Mouse (Mus musculus) c-Kit-negative CD71-positive TER-119-positive erythroid progenitor cells, embryonic 14.5 days (primary cell): ENCODE data around the gene Gm4871.

ENCODE experiments used
- DNase-seq: peaks from one replicate; pipeline ENCODE4 v3.0.0-alpha.2; 2013; ENCODE audit warnings: low read depth, low spot score

Gene Gm4871

DNA sequence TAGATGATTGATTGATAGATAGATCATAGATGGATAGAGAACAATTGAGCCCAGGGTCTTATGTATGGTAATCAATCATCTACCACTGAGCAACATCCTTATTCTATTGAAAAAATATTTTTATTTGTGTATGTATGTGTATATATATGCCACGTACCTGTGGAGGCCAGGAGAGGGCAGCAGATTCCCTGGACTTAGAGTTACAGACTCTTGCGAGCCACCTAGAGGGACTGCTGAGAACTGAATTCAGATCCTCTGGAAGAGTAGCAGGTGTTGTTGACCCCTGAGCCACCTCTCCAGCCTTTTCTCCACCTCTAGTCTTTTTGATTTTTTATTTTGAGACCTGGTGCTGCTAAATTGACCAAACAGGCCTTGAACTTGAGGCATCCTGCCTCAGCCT, 34.1 kb downstream of the Gm4871 start:
- no peak for DNase-seq

DNA sequence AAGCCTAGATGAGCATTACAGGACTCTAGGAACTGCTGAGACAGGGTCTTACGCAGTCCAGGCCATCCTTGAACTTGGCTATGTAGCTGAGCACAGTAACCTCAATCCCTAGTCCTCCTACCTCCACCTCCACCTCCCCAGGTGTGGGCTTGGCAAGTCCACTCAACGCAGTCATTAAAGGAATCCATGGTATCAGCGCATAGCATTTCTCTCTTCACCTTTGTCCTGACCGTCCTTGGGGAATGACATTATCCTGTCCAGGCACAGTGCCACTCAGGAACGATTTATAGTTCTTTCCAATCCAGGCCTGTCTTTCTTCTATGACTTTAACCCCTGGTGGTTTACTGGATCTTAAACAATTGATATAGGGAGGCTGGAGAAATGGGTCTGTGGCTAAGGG, 42.1 kb downstream of the Gm4871 start:
- no peak for DNase-seq

DNA sequence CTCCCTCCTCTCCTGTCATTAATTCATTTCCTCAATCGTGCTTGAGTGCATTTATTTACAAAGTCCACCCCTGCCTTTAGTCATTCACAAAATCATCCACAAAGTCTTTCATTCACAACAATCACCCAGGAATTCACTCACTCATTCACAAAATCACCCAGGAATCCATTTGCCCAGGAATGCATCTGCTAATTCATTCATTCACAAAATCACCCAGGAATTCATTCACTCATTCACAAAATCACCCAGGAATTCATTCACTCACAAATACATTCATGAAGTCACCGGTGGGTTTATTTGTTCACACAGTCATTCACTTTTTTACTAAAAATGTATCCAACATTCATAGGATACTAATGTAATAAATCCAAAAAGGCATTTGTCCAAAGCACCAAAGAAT, 42.5 kb downstream of the Gm4871 start:
- no peak for DNase-seq

DNA sequence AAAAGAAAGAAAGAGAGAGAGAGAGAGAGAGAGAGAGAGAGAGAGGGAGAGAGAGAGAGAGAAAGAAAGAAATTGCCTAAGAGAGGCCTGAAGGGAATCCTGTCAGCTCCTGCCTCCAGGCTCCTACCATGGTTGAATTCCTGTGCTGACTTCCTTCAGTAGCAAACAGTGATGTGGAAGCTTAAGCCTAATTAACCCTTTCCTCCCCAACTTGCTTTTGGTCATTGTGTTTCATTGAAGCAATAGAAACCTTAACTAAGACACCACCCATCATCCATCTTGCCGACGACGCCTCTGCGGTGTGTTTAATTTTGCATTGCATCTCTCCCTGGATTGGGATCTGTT, 43.5 kb downstream of the Gm4871 start:
- no peak for DNase-seq

DNA sequence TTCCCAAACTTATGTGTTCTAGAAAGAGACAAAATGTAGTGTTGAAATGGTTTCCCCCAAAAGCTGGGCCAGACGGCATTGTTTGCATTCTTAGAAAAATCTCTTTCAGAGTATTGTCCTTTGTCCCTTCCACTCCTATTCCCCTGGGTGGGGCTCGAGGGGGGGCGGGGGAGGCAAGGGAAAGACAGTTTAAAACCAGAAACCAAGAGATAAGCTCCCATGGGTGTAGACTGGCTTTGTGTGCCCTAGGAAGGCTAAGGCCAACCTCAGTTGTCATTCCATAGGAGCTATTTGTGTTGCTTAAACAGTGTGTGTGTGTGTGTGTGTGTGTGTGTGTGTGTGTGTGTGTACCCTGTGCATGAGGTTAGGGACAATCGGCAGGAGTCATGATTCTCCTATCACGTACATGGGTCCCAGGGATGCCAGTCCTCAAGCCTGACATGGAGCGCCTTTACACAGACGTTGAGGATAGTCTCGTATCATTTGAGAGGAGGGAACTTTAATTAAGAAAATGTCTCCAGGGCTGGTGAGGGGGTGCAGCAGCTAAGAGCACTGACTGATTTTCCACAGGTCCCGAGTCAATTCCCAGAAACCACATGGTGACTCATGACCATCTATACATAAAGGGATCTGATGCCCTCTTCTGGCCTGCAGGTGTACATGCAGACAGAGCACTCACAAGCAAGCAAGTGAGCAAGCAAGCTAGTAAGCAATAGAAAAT, 44.1 kb downstream of the Gm4871 start:
- DNase-seq: no peak

DNA sequence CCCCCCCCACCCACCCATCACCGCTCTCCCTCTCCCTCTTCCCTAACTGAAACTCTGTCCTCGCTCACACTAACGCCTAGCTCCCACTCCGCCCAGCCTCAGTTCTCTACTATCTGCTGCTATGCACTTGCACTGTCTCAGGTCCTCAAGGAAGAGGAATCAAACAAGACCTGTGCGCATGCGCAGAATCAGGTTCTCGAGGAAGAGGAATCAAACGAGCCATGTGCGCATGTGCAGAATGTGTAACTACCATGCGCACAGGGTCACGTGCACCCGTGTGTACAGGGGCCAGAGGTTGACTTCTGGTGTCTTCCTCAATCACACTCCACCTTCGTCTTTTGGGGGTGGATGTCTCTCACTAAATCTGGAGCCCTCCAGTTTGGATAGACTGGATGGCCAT, 45.0 kb downstream of the Gm4871 start:
- DNase-seq: no peak

DNA sequence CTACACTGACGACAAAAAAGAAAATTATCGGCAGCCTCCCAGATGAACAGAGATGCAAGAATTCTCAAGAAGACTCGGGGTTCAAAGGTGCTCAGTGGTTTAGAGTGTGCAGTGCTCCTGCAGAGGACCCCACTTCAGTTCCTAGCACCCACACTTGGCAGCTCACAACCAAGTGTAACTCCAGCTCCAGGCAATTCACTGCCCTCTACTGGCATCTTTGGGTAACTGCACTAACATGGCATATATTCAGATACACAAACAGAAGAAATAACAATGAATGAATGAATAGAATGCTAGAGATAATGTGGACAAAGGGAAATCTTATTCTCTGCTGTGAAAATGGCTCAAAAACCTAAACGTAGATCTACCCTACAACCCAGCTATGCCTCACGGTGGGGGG, 47.7 kb downstream of the Gm4871 start:
- DNase-seq: no peak

DNA sequence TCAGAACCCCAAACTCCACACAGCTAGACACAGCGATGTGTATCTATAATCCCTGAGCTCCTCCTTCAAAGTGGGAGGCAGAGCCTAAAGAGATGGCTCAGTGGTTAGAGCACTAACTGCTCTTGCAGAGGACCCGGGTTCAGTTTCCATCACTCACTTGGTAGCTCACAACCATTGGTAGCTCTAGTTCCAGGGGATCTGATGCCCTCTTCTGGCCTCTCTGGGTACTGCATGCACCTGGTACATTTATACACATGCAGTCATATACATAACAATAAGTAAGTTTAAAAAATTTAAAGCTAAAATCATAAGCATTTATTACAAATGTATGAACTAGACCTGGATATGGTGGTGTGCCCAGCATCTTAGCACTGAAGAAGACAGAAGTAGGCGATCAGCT, 49.3 kb downstream of the Gm4871 start:
- DNase-seq: no peak
